Mouse (Mus musculus): ENCODE measurements around the gene Gm13275.
"Not testable (repeated sequence)": the region's sequence is repeated elsewhere in the genome, so short reads cannot be mapped to it uniquely, and the experiment has no call there.

The Gm13275 gene

DNA sequence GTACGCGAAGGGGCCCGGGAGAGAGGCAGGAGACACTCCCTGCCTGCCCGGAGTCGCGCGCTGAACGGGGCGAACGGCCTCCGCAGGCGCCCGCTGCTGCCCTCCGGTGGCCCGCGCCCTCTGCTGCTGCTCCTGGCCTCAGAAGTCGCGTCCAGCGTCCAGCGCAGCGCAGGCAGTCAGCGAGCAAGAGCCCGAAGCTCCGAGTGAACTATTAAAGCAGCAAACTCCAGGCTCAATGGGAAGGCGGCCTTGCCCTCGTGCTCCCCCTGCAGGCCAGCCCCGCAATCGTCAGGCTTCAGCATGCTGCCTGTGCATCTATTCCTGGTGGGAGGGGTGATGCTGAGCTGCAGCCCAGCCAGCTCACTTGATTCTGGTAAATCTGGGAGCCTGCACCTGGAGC lies 2.8 kb downstream of the Gm13275 start, which contains the start of gene Gm13279:
Gm13279 (plus strand) TSS at position 301 of the 400 bp plus-strand sequence.
- DNase-seq (ENCODE audit: low read depth) = not testable (repeated sequence)

GRCm38 (mm10) chr4:88799365-88799764 lies 5.1 kb downstream of the Gm13275 start, which contains the start of gene Gm13285:
Gm13285 (plus strand) TSS chr4:88799665.
- DNase-seq (ENCODE audit: low read depth) = not testable (repeated sequence)

DNA sequence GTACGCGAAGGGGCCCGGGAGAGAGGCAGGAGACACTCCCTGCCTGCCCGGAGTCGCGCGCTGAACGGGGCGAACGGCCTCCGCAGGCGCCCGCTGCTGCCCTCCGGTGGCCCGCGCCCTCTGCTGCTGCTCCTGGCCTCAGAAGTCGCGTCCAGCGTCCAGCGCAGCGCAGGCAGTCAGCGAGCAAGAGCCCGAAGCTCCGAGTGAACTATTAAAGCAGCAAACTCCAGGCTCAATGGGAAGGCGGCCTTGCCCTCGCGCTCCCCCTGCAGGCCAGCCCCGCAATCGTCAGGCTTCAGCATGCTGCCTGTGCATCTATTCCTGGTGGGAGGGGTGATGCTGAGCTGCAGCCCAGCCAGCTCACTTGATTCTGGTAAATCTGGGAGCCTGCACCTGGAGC lies 8.7 kb downstream of the Gm13275 start, which contains the start of gene Gm13287:
Gm13287 (plus strand) TSS at position 301 of the 400 bp plus-strand sequence.
- not testable (repeated sequence) for DNase-seq (ENCODE audit: low read depth)

GRCm38 (mm10) chr4:88805231-88805630 lies 10.9 kb downstream of the Gm13275 start, which contains the start of gene Gm13288:
Gm13288 (plus strand) TSS chr4:88805531.
- DNase-seq (ENCODE audit: low read depth) = not testable (repeated sequence)

DNA sequence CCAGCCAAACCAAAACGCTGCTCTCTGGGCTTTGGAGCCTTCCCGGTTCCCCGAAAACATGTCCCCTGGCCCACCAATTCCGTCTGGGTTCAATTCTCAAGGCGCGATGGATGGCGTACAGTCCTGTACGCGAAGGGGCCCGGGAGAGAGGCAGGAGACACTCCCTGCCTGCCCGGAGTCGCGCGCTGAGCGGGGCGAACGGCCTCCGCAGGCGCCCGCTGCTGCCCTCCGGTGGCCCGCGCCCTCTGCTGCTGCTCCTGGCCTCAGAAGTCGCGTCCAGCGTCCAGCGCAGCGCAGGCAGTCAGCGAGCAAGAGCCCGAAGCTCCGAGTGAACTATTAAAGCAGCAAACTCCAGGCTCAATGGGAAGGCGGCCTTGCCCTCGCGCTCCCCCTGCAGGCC lies 11.5 kb downstream of the Gm13275 start:
- DNase-seq (ENCODE audit: low read depth) = not testable (repeated sequence)

DNA sequence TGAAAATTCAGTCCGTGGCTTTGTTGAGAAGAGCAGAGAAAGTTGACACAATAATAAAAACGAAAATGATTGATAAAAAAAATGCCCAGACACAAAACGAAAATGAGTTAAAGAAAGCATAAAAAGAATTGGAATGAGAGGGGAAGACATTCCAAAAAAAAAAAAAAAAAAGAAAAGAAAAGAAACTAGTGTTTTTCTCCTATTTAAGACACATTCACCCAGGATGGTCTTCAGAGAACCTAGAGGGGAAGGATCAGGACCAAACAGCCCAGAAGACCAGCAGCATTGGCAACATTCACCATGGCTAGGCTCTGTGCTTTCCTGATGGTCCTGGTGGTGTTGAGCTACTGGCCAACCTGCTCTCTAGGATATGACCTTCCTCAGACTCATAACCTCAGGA lies 21.6 kb downstream of the Gm13275 start, which contains the start of gene Ifna7:
Ifna7 (plus strand) TSS at position 301 of the 400 bp plus-strand sequence.
- DNase-seq (ENCODE audit: low read depth) = no peak

- DNase-seq (ENCODE audit: low read depth) = no peak
Observed at GRCm38 (mm10) chr4:88819659-88820058, 25.4 kb downstream of the Gm13275 start, which contains the start of gene Ifna11. Ifna11 (plus strand) TSS chr4:88819959.

- peak; percentile 55 for DNase-seq (ENCODE audit: low read depth)
Observed at GRCm38 (mm10) chr4:88822995-88823394, 28.7 kb downstream of the Gm13275 start.

- not testable (repeated sequence) for DNase-seq (ENCODE audit: low read depth)
Observed at GRCm38 (mm10) chr4:88827116-88827515, 32.8 kb downstream of the Gm13275 start, which contains the start of gene Ifna6. Ifna6 (plus strand) TSS chr4:88827416.

GRCm38 (mm10) chr4:88830523-88830922 lies 36.2 kb downstream of the Gm13275 start:
- DNase-seq (ENCODE audit: low read depth) = peak; percentile 65

GRCm38 (mm10) chr4:88835225-88835624 lies 40.9 kb downstream of the Gm13275 start, which contains the start of gene Ifna5:
Ifna5 (plus strand) TSS chr4:88835525.
- not testable (repeated sequence) for DNase-seq (ENCODE audit: low read depth)

DNA sequence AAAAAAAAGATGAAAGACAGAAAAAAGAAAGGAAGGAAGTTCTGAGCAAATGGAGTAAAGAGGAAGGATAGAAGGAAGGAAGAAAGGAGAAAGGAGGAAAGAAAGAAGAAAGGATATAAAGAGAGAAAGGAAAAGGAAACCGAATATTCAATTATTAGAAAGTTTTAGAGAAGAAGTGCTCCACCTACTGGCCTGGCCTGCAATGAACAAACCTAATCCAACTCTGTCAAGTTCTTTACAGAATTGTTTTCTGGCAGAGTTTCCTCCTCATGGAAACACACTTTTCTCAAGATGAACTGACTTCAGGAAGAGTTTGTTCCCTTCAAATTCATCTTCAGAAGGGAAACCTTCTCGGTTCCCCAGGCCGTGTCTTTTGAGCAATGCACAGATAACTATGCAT lies 44.5 kb downstream of the Gm13275 start:
- peak; percentile 57 for DNase-seq (ENCODE audit: low read depth)

DNA sequence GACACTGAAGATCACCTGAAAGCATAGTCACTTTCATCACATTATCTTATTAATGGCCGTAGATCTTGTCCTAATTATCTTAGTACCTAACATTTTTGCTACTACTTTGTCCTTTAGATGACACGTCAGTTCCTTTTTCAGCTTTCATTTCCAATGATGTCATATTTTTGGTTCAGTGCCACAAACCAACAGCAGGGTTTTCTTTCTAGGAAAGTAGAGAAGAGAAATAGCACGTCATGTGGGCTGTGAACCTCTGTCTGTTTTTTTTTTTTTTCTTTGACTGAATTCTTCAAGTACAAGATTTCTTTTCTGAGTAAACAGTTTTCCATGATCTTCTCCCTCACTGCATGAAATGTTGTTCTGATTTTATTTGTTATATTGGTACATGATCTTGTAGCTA lies 45.8 kb downstream of the Gm13275 start:
- no peak for DNase-seq (ENCODE audit: low read depth)

DNA sequence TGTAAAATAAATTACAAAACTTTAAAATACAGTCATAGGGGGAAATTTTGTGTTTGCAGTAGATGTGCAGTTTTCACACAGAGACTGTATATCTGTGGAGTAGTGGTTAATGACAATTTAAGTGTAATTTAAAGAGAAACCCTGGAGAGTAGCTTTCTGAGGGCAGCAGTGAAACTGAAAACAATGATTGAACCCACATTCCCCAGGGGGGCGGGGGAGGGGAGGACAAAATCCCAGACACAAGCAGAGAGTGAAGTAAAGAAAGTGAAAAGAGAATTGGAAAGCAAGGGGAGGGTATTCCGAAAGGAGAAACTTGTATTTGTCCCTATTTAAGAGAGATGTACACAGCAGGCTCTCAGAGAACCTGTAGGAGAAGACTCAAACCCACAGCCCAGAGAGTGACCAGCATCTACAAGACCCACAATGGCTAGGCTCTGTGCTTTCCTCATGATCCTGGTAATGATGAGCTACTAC lies 47.2 kb downstream of the Gm13275 start, which contains the start of gene Ifna4:
Ifna4 (plus strand) TSS at position 424 of the 474 bp plus-strand sequence.
- DNase-seq (ENCODE audit: low read depth) = no peak

Measured in induced T-regulatory cell, adult 2 months (primary cell).